Mouse (Mus musculus): ENCODE measurements at regions not wholly inside any gene's neighbourhood (a gene's known extent, or its start where the extent isn't known, plus 50 kb on each side); places are given as distances from the start of the nearest gene placed in this dataset.
"Not testable (repeated sequence)": the region's sequence is repeated elsewhere in the genome, so short reads cannot be mapped to it uniquely, and the experiment has no call there.

- DNase-seq (ENCODE audit: extremely low spot score) = no peak
Observed at GRCm38 (mm10) chr16:12700088-12700487, 409.4 kb upstream of the Ercc4 start.

- no peak for DNase-seq (ENCODE audit: extremely low spot score)
Observed at GRCm38 (mm10) chr16:12703818-12704590, 405.5 kb upstream of the Ercc4 start.

GRCm38 (mm10) chr16:12706907-12707306 is 402.6 kb upstream of the Ercc4 start:
- no peak for DNase-seq (ENCODE audit: extremely low spot score)

GRCm38 (mm10) chr16:12721368-12721767 is 388.1 kb upstream of the Ercc4 start:
- DNase-seq (ENCODE audit: extremely low spot score) = not testable (repeated sequence)

- no peak for DNase-seq (ENCODE audit: extremely low spot score)
Observed at GRCm38 (mm10) chr16:12726043-12726442, 383.4 kb upstream of the Ercc4 start.

- DNase-seq (ENCODE audit: extremely low spot score) = not testable (repeated sequence)
Observed at GRCm38 (mm10) chr16:12730167-12730730, 379.2 kb upstream of the Ercc4 start.

GRCm38 (mm10) chr16:12731588-12731987 is 377.9 kb upstream of the Ercc4 start:
- DNase-seq (ENCODE audit: extremely low spot score) = no peak

- no peak for DNase-seq (ENCODE audit: extremely low spot score)
Observed at GRCm38 (mm10) chr16:12742472-12742871, 367.0 kb upstream of the Ercc4 start.

- DNase-seq (ENCODE audit: extremely low spot score) = no peak
Observed at GRCm38 (mm10) chr16:12753181-12753580, 356.3 kb upstream of the Ercc4 start.

GRCm38 (mm10) chr16:12754361-12754760 is 355.1 kb upstream of the Ercc4 start:
- DNase-seq (ENCODE audit: extremely low spot score) = no peak

GRCm38 (mm10) chr16:12758594-12758993 is 350.9 kb upstream of the Ercc4 start:
- DNase-seq (ENCODE audit: extremely low spot score) = no peak

- no peak for DNase-seq (ENCODE audit: extremely low spot score)
Observed at GRCm38 (mm10) chr16:12764166-12764565, 345.3 kb upstream of the Ercc4 start.

GRCm38 (mm10) chr16:12764608-12765007 is 344.9 kb upstream of the Ercc4 start:
- no peak for DNase-seq (ENCODE audit: extremely low spot score)

- no peak for DNase-seq (ENCODE audit: extremely low spot score)
Observed at GRCm38 (mm10) chr16:12766846-12767245, 342.6 kb upstream of the Ercc4 start.

GRCm38 (mm10) chr16:12768161-12768895 is 341.2 kb upstream of the Ercc4 start:
- DNase-seq (ENCODE audit: extremely low spot score) = no peak

- DNase-seq (ENCODE audit: extremely low spot score) = no peak
Observed at GRCm38 (mm10) chr16:12770482-12770881, 339.0 kb upstream of the Ercc4 start.

- DNase-seq (ENCODE audit: extremely low spot score) = no peak
Observed at GRCm38 (mm10) chr16:12772535-12772934, 336.9 kb upstream of the Ercc4 start.

GRCm38 (mm10) chr16:12775876-12776275 is 333.6 kb upstream of the Ercc4 start:
- DNase-seq (ENCODE audit: extremely low spot score) = no peak

GRCm38 (mm10) chr16:12779079-12779478 is 330.4 kb upstream of the Ercc4 start:
- no peak for DNase-seq (ENCODE audit: extremely low spot score)

- DNase-seq (ENCODE audit: extremely low spot score) = no peak
Observed at GRCm38 (mm10) chr16:12780635-12781034, 328.8 kb upstream of the Ercc4 start.

GRCm38 (mm10) chr16:12785828-12786227 is 323.7 kb upstream of the Ercc4 start:
- DNase-seq (ENCODE audit: extremely low spot score) = no peak

GRCm38 (mm10) chr16:12798523-12798922 is 311.0 kb upstream of the Ercc4 start:
- no peak for DNase-seq (ENCODE audit: extremely low spot score)

GRCm38 (mm10) chr16:12800181-12800580 is 309.3 kb upstream of the Ercc4 start:
- no peak for DNase-seq (ENCODE audit: extremely low spot score)
